Mouse (Mus musculus): Measurements from ENCODE around the gene Cd300c2. TPM values are rescaled to one million over a fixed set of nuclear protein-coding genes. Genes with fewer than 3 reads are reported as not detected.

Gene Cd300c2
- total RNA-seq (2023), result 10 to 100 TPM; 66.6 to 67.8 TPM

DNA sequence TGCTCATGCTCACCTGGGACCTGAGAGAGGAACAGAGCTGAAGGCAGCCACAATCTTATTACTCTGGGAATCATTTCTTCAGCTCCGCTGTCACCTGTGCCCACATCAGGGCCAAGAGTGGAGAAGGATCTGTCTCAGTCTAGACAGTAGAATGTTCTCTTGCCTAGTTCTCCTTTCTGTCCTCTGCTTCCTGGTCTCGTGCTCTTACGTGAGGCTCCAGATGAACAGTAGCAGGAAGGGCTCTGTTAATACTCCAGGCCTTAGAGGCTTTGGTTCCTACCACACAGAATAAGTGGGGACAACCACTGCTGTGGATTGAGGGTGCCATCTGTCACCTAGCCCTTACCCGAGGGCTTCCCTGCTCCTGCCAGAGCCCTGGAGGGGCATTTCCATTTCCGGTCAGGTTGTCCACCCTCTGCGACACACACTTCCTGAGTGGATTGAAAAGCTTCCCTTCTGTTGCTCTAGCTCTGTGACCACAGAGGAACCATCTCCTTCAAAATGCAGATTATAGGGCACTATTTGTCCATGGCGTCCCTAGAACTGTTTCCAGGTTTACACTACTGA lies at the start of gene Cd300c2:
Gene Cd300c2 (minus strand): TSS at position 407 of the 567 bp plus-strand sequence.

GRCm38 (mm10) chr11:115048259-115048658 lies 46.6 kb upstream of the Cd300c2 start, which contains the start of gene Cd300ld3:
Gene Cd300ld3 (minus strand): TSS chr11:115048409.

GRCm38 (mm10) chr11:115037669-115038068 lies 36.0 kb upstream of the Cd300c2 start, which contains the start of gene Cd300ld5:
Gene Cd300ld5 (minus strand): TSS chr11:115037769.

DNA sequence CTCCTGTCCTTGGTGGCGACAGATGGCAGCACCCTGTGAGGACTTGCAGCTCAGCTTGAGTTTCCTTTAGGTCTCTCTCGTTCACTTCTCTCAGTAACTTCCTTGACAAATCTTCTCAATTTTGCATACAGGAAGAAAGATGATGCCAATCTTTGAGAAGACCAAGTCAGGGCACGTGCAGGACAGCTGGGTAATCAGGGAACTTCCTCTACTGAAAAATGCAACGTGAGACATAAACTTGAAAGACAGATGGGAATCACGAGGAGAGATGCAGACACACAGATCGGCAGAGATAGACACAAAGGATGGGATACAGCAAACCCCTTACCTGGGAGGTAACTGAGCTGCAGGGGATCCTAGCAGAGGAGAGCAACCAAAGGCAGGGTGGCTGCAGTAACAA lies 25.2 kb upstream of the Cd300c2 start, which contains the start of gene Cd300ld4:
Gene Cd300ld4 (minus strand): TSS at position 101 of the 400 bp plus-strand sequence.

GRCm38 (mm10) chr11:115016093-115016492 lies 14.4 kb upstream of the Cd300c2 start, which contains the start of gene Cd300ld2:
Gene Cd300ld2 (minus strand): TSS chr11:115016193.

DNA sequence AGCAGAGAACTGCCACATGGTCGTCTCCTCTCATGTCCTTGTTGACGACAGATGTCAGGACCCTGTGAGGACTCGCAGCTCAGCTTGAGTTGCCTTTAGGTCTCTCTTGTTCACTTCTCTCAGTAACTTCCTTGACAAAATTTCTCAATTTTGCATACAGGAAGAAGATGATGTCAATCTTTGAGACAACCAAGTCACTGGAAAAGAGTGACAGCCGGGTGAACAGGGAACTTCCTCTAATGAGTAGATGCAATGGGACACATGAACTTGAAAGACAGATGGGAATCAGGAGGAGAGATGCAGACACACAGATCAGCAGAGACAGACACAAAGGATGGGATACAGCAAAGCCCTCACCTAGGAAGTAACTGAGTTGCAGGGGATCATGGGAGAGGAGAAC lies 11.9 kb downstream of the Cd300c2 start, which contains the start of gene Cd300ld:
Gene Cd300ld (minus strand): TSS at position 130 of the 400 bp plus-strand sequence.

DNA sequence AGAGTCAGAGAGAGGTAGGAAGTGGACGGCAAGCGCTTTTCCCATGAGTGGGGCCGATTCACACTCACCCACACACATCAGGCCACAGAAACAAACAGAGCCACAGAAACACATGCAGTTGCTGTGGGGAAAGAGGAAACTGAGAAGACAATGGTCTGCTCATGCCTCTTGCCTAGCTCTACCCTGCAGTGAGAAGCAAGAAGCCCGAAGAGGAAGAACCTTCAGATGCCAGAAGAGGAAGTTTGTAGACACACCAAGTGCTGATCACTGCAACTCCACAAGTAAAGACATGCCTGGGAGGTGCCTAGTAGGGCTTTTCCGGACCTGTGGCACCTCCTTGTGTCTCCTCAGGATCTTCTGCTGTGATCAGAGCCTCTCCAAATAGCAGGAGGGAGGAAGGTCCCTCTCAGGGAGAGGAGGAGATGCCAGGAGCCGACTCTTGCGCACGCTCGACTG lies 32.9 kb downstream of the Cd300c2 start, which contains the start of gene Cd300c:
Gene Cd300c (minus strand): TSS at position 406 of the 456 bp plus-strand sequence.

Other genes starting within 250 kb of the Cd300c2 start
- under 1 TPM; 0.62 to 0.75 TPM for gene Kif19a, start 236.5 kb downstream of the Cd300c2 start, total RNA-seq (2023)
- not detected for gene Btbd17, start 205.9 kb downstream of the Cd300c2 start, total RNA-seq (2023)
- gene Gpr142, start 203.0 kb downstream of the Cd300c2 start, total RNA-seq (2023), result not detected
- 1 to 10 TPM; 2.4 to 4.4 TPM for gene Gprc5c, start 150.7 kb downstream of the Cd300c2 start, total RNA-seq (2023)
- 10 to 100 TPM; 51.7 to 56.5 TPM for gene Cd300a, start 111.8 kb downstream of the Cd300c2 start, total RNA-seq (2023)
- gene Cd300lb, start 67.5 kb downstream of the Cd300c2 start, total RNA-seq (2023), result 100 to 1,000 TPM; 126 to 137 TPM
- under 1 TPM in 1 of 2 experiments, not detected in 1; 0.64 TPM for gene Cd300c, start 32.7 kb downstream of the Cd300c2 start, total RNA-seq (2023)
- 10 to 100 TPM; 70.2 to 85.4 TPM for gene Cd300ld, start 12.0 kb downstream of the Cd300c2 start, total RNA-seq (2023)
- not detected for gene Cd300ld2, start 14.3 kb upstream of the Cd300c2 start, total RNA-seq (2023)
- gene Cd300ld4, start 25.1 kb upstream of the Cd300c2 start, total RNA-seq (2023), result not detected
- gene Cd300ld5, start 35.9 kb upstream of the Cd300c2 start, total RNA-seq (2023), result 10 to 100 TPM in 1 of 2 experiments, 1 to 10 TPM in 1; 9.3 to 19.0 TPM
- gene Cd300ld3, start 46.5 kb upstream of the Cd300c2 start, total RNA-seq (2023), result 10 to 100 TPM in 1 of 2 experiments, 1 to 10 TPM in 1; 9.5 to 21.5 TPM
- 1 to 10 TPM in 1 of 2 experiments, under 1 TPM in 1; 0.90 to 1.7 TPM for gene Cd300e, start 60.3 kb upstream of the Cd300c2 start, total RNA-seq (2023)
- 10 to 100 TPM; 11.4 to 12.6 TPM for gene Rab37, start 89.6 kb upstream of the Cd300c2 start, total RNA-seq (2023)
- 100 to 1,000 TPM; 160 to 201 TPM for gene Cd300lf, start 132.1 kb upstream of the Cd300c2 start, total RNA-seq (2023)
- gene Slc9a3r1, start 161.5 kb upstream of the Cd300c2 start, total RNA-seq (2023), result 100 to 1,000 TPM; 142 to 143 TPM
- 10 to 100 TPM; 30.4 to 33.7 TPM for gene Tmem104, start 185.6 kb upstream of the Cd300c2 start, total RNA-seq (2023)
- gene Nat9, start 186.0 kb upstream of the Cd300c2 start, total RNA-seq (2023), result 10 to 100 TPM; 16.8 to 22.0 TPM

Data from neutrophil, adult 83 days (primary cell).